Mouse (Mus musculus): ENCODE data around the gene Arhgef10l. TPM values are rescaled to one million over a fixed set of nuclear protein-coding genes. Genes with fewer than 3 reads are reported as not detected.

Arhgef10l gene
- total and polyA plus RNA-seq, 2 experiments = 17.7 to 69.9 TPM

- no peaks in the 10 kb centered on the region for H3K36me3 ChIP-seq (ENCODE audit: control insufficient read depth, insufficient read depth, low read length)
- no peak overlapping the region for H3K4me3 ChIP-seq (ENCODE audit: insufficient read depth, low read depth, low read length)
- DNase-seq (ENCODE audit: extremely low read depth, low read depth, low spot score) = peak; percentile 46
- peaks cover 3% of the 10 kb centered on the region; the same call in 1 of the 2 replicates for H3K4me1 ChIP-seq (ENCODE audit: control insufficient read depth, insufficient read depth, low read length)
- no peaks in the 10 kb centered on the region for H3K79me2 ChIP-seq (ENCODE audit: control insufficient read depth, insufficient read depth, low read length)
- H3K27me3 ChIP-seq (ENCODE audit: control insufficient read depth, insufficient read depth, low read length) = no peaks in the 10 kb centered on the region
- H3K9ac ChIP-seq (ENCODE audit: low read depth, low read length) = no peak overlapping the region
- TF ChIP-seq POLR2A (IDR thresholded peaks at IDR 0.05; ENCODE audit: extremely low read depth, insufficient read depth, low read length) (no peak), CTCF (IDR thresholded peaks at IDR 0.05; ENCODE audit: low read depth, low read length) (peak; percentile 93)
- WGBS = 31% methylated on average over 13 of the region's 13 CpGs
- H3K27ac ChIP-seq (replicated peaks; ENCODE audit: insufficient read depth, low read depth, low read length) = no peak overlapping the region
These were observed 8.6 kb upstream of the Arhgef10l start for GRCm38 (mm10) chr4:140674345-140674926.

- Histone ChIP-seq H3K4me3 (ENCODE audit: insufficient read depth, low read depth, low read length) (no peak overlapping the region), H3K4me1 (ENCODE audit: control insufficient read depth, insufficient read depth, low read length) (peaks cover 3% of the 10 kb centered on the region; the same call in 1 of the 2 replicates), H3K36me3 (ENCODE audit: control insufficient read depth, insufficient read depth, low read length) (no peaks in the 10 kb centered on the region), H3K27ac (replicated peaks; ENCODE audit: insufficient read depth, low read depth, low read length) (peak overlapping the region; percentile 51), H3K79me2 (ENCODE audit: control insufficient read depth, insufficient read depth, low read length) (no peaks in the 10 kb centered on the region), H3K9ac (ENCODE audit: low read depth, low read length) (no peak overlapping the region), H3K27me3 (ENCODE audit: control insufficient read depth, insufficient read depth, low read length) (no peaks in the 10 kb centered on the region)
- 60% methylated on average over 12 of the region's 12 CpGs for WGBS
- TF ChIP-seq POLR2A (IDR thresholded peaks at IDR 0.05; ENCODE audit: extremely low read depth, insufficient read depth, low read length) = no peak
- no peak for TF ChIP-seq CTCF (IDR thresholded peaks at IDR 0.05; ENCODE audit: low read depth, low read length)
- peak; percentile 9 for DNase-seq (ENCODE audit: extremely low read depth, low read depth, low spot score)
These were observed 7.9 kb upstream of the Arhgef10l start for GRCm38 (mm10) chr4:140673527-140674264.

GRCm38 (mm10) chr4:140667802-140668201 is 2.0 kb upstream of the Arhgef10l start:
- no peaks in the 10 kb centered on the region for H3K36me3 ChIP-seq (ENCODE audit: control insufficient read depth, insufficient read depth, low read length)
- no peaks in the 10 kb centered on the region for H3K79me2 ChIP-seq (ENCODE audit: control insufficient read depth, insufficient read depth, low read length)
- DNase-seq (ENCODE audit: extremely low read depth, low read depth, low spot score) = no peak
- WGBS = 93% methylated on average over 8 of the region's 8 CpGs
- H3K9ac ChIP-seq (ENCODE audit: low read depth, low read length) = no peak overlapping the region
- no peak overlapping the region for H3K27ac ChIP-seq (replicated peaks; ENCODE audit: insufficient read depth, low read depth, low read length)
- H3K4me1 ChIP-seq (ENCODE audit: control insufficient read depth, insufficient read depth, low read length) = no peaks in the 10 kb centered on the region
- no peak overlapping the region for H3K4me3 ChIP-seq (ENCODE audit: insufficient read depth, low read depth, low read length)
- no peaks in the 10 kb centered on the region for H3K27me3 ChIP-seq (ENCODE audit: control insufficient read depth, insufficient read depth, low read length)
- TF ChIP-seq POLR2A (IDR thresholded peaks at IDR 0.05; ENCODE audit: extremely low read depth, insufficient read depth, low read length) = no peak
- no peak for TF ChIP-seq CTCF (IDR thresholded peaks at IDR 0.05; ENCODE audit: low read depth, low read length)

GRCm38 (mm10) chr4:140665053-140665452 is 759 bp downstream of the Arhgef10l start:
- Histone ChIP-seq H3K4me1 (ENCODE audit: control insufficient read depth, insufficient read depth, low read length) (no peaks in the 10 kb centered on the region), H3K4me3 (ENCODE audit: insufficient read depth, low read depth, low read length) (no peak overlapping the region), H3K36me3 (ENCODE audit: control insufficient read depth, insufficient read depth, low read length) (no peaks in the 10 kb centered on the region), H3K79me2 (ENCODE audit: control insufficient read depth, insufficient read depth, low read length) (no peaks in the 10 kb centered on the region), H3K27ac (replicated peaks; ENCODE audit: insufficient read depth, low read depth, low read length) (no peak overlapping the region), H3K27me3 (ENCODE audit: control insufficient read depth, insufficient read depth, low read length) (no peaks in the 10 kb centered on the region), H3K9ac (ENCODE audit: low read depth, low read length) (no peak overlapping the region)
- 80% methylated on average over 7 of the region's 7 CpGs for WGBS
- no peak for DNase-seq (ENCODE audit: extremely low read depth, low read depth, low spot score)
- TF ChIP-seq POLR2A (IDR thresholded peaks at IDR 0.05; ENCODE audit: extremely low read depth, insufficient read depth, low read length) = no peak
- TF ChIP-seq CTCF (IDR thresholded peaks at IDR 0.05; ENCODE audit: low read depth, low read length) = no peak

GRCm38 (mm10) chr4:140662882-140663585 is 2.8 kb downstream of the Arhgef10l start:
- H3K9ac ChIP-seq (ENCODE audit: low read depth, low read length) = no peak overlapping the region

More at GRCm38 (mm10) chr4:140662882-140663585, 2.8 kb downstream of the Arhgef10l start:
- Histone ChIP-seq H3K4me1 (ENCODE audit: control insufficient read depth, insufficient read depth, low read length) (no peaks in the 10 kb centered on the region), H3K36me3 (ENCODE audit: control insufficient read depth, insufficient read depth, low read length) (no peaks in the 10 kb centered on the region), H3K79me2 (ENCODE audit: control insufficient read depth, insufficient read depth, low read length) (no peaks in the 10 kb centered on the region), H3K27ac (replicated peaks; ENCODE audit: insufficient read depth, low read depth, low read length) (no peak overlapping the region), H3K27me3 (ENCODE audit: control insufficient read depth, insufficient read depth, low read length) (no peaks in the 10 kb centered on the region), H3K4me3 (ENCODE audit: insufficient read depth, low read depth, low read length) (no peak overlapping the region)
- TF ChIP-seq CTCF (IDR thresholded peaks at IDR 0.05; ENCODE audit: low read depth, low read length) = no peak
- TF ChIP-seq POLR2A (IDR thresholded peaks at IDR 0.05; ENCODE audit: extremely low read depth, insufficient read depth, low read length) = no peak
- no peak for DNase-seq (ENCODE audit: extremely low read depth, low read depth, low spot score)
- 63% methylated on average over 10 of the region's 10 CpGs for WGBS

All from liver, adult 2 months (tissue).